Mouse (Mus musculus): ENCODE results near the gene Birc7.

Gene Birc7

GRCm38 (mm10) chr2:180928723-180929122, at the start of gene Birc7:
Birc7 (plus strand) TSS chr2:180929023.
- no peak for TF ChIP-seq GATA4 (IDR thresholded peaks at IDR 0.05; ENCODE audit: insufficient replicate concordance, low read length)

GRCm38 (mm10) chr2:180879365-180880067, 49.3 kb upstream of the Birc7 start:
- no peak for TF ChIP-seq GATA4 (IDR thresholded peaks at IDR 0.05; ENCODE audit: insufficient replicate concordance, low read length)

GRCm38 (mm10) chr2:180881281-180881680, 47.5 kb upstream of the Birc7 start:
- no peak for TF ChIP-seq GATA4 (IDR thresholded peaks at IDR 0.05; ENCODE audit: insufficient replicate concordance, low read length)

- no peak for TF ChIP-seq GATA4 (IDR thresholded peaks at IDR 0.05; ENCODE audit: insufficient replicate concordance, low read length)
These were observed 43.6 kb upstream of the Birc7 start for GRCm38 (mm10) chr2:180885270-180885669.

GRCm38 (mm10) chr2:180889271-180889920, 39.4 kb upstream of the Birc7 start:
- TF ChIP-seq GATA4 (IDR thresholded peaks at IDR 0.05; ENCODE audit: insufficient replicate concordance, low read length), result no peak

GRCm38 (mm10) chr2:180889921-180890280, 38.9 kb upstream of the Birc7 start:
- TF ChIP-seq GATA4 (IDR thresholded peaks at IDR 0.05; ENCODE audit: insufficient replicate concordance, low read length), result no peak

- no peak for TF ChIP-seq GATA4 (IDR thresholded peaks at IDR 0.05; ENCODE audit: insufficient replicate concordance, low read length)
These were observed 38.3 kb upstream of the Birc7 start for GRCm38 (mm10) chr2:180890422-180891074.

- no peak for TF ChIP-seq GATA4 (IDR thresholded peaks at IDR 0.05; ENCODE audit: insufficient replicate concordance, low read length)
These were observed 37.6 kb upstream of the Birc7 start for GRCm38 (mm10) chr2:180891075-180891834.

GRCm38 (mm10) chr2:180891835-180892323, 36.9 kb upstream of the Birc7 start:
- TF ChIP-seq GATA4 (IDR thresholded peaks at IDR 0.05; ENCODE audit: insufficient replicate concordance, low read length), result no peak

- no peak for TF ChIP-seq GATA4 (IDR thresholded peaks at IDR 0.05; ENCODE audit: insufficient replicate concordance, low read length)
These were observed 35.8 kb upstream of the Birc7 start for GRCm38 (mm10) chr2:180892841-180893521.

GRCm38 (mm10) chr2:180893537-180894028, 35.2 kb upstream of the Birc7 start:
- no peak for TF ChIP-seq GATA4 (IDR thresholded peaks at IDR 0.05; ENCODE audit: insufficient replicate concordance, low read length)

GRCm38 (mm10) chr2:180894029-180894623, 34.7 kb upstream of the Birc7 start:
- TF ChIP-seq GATA4 (IDR thresholded peaks at IDR 0.05; ENCODE audit: insufficient replicate concordance, low read length), result no peak

GRCm38 (mm10) chr2:180894734-180895133, 34.1 kb upstream of the Birc7 start:
- TF ChIP-seq GATA4 (IDR thresholded peaks at IDR 0.05; ENCODE audit: insufficient replicate concordance, low read length), result no peak

- TF ChIP-seq GATA4 (IDR thresholded peaks at IDR 0.05; ENCODE audit: insufficient replicate concordance, low read length), result no peak
These were observed 33.5 kb upstream of the Birc7 start for GRCm38 (mm10) chr2:180895321-180895720.

Data from liver, adult (tissue).